Mouse (Mus musculus) heart, postnatal 25 days (tissue): ENCODE measurements at regions not wholly inside any gene's neighbourhood (a gene's known extent, or its start where the extent isn't known, plus 50 kb on each side); places are given as distances from the start of the nearest gene placed in this dataset.

ENCODE experiments used
- DNase-seq: peaks from one replicate; pipeline ENCODE4 v3.0.0; 2022; ENCODE audit warnings: low spot score
- intact Hi-C: fragments of 180-260 bp; cut with DNase I; formaldehyde crosslinking; loops from one replicate; pipeline ENCODE4 v1.15.1; 2025

- intact Hi-C loops: no loop called here
- no peak for DNase-seq
Observed at GRCm38 (mm10) chr5:119579288-119579687, 91.2 kb upstream of the Tbx3 start.

- intact Hi-C loops: no loop called here
- DNase-seq: no peak
Observed at GRCm38 (mm10) chr5:119579806-119580205, 90.7 kb upstream of the Tbx3 start.

DNA sequence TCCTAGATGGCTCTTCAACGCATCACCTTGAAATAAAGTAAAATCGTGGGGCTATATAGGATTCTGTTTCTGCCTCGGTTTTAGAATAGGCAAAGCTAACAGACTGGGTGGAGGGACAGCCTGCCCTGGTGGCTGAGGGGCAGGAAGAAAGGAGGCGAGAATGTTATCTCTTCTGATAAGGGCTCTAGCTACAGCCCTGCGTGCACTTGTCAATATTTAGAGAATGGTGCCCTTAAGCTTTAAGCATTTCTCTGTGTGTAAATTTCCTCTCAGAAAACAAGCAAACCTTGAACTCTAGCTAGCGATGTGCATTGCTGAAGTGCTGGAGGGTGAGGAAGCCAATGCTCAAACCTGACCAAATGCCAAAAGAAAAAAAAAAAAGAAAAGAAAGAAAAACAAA lies 90.1 kb upstream of the Tbx3 start:
- intact Hi-C loops: no loop called here
- DNase-seq: no peak

DNA sequence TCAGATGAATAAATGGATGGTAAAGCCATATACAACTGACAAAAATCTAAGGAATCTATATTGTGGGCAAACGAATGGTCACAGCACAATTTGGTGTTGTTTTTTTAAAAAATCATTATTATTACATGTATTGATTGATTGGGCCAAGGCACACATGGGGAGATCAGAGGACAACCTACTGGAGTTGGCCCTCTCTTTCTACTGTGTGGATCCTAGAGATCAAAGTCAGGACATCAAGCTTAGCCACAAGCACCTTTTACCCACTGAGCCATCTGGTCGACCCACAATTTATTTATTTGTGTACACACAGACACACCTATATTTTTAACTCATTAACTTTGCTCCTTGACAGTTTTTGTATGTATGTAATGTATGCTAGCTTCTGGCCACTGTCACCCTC lies 89.7 kb upstream of the Tbx3 start:
- DNase-seq: no peak
- intact Hi-C loops: no loop called here

GRCm38 (mm10) chr5:119584389-119584788 lies 86.1 kb upstream of the Tbx3 start:
- no peak for DNase-seq
- intact Hi-C loops: no loop called here

DNA sequence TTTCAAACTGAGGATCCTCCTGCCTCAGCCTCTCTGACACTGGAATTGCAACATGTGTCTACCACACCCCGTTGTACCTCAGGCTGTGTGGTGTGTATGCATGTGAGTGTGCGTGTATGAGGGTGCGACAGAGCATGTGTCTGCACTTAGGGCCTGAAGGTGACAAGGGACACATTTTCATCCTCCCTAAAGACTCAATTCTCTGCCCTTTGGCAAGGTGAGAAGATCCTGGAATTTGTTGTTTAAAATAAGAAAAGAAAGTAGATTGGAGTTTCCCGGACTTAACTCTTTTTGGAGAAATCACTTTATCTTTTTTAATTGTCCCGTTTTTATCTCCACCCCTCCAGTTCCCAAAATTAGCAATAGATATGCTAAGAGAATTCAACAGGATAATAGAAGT lies 85.6 kb upstream of the Tbx3 start:
- intact Hi-C loops: no loop called here
- DNase-seq: no peak

- intact Hi-C loops: no loop called here
- no peak for DNase-seq
Observed at GRCm38 (mm10) chr5:119586391-119587058, 83.9 kb upstream of the Tbx3 start.

DNA sequence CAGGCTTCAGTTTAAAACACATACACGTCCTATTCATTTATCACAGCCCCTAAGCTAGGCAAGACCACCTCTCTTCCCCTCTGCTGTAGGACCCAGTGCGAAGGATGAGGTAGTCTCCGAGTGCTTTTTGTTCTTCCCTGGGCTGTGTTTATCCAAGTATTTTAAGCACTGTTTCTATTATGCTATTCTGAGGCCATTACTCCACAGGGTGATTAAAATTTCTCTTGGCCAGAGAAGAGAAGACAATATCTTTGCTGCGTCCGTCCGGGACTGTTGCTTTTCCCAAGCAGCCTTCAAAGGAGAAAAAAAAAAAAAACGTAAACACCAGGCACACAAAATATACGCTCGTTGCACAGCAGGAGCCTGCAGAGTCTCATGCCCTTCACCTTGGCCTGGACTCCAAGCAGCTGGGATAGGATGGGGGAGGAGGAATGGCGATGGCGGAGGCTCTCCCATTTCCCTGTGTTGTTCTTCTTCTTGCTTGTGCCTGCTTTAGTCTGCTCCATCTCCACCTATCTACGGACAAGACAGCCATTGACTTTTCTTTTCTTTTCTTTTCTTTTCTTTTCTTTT lies 83.1 kb upstream of the Tbx3 start:
- intact Hi-C loops: no loop called here
- DNase-seq: no peak

- no peak for DNase-seq
Observed at GRCm38 (mm10) chr5:119588340-119589272, 81.9 kb upstream of the Tbx3 start.

GRCm38 (mm10) chr5:119591271-119591670 lies 79.2 kb upstream of the Tbx3 start:
- DNase-seq: no peak
- intact Hi-C loops: no loop called here

More at GRCm38 (mm10) chr5:119588340-119589272, 81.9 kb upstream of the Tbx3 start:
- intact Hi-C loops: no loop called here

- intact Hi-C loops: no loop called here
- DNase-seq: no peak
Observed at GRCm38 (mm10) chr5:119592891-119593290, 77.6 kb upstream of the Tbx3 start.

DNA sequence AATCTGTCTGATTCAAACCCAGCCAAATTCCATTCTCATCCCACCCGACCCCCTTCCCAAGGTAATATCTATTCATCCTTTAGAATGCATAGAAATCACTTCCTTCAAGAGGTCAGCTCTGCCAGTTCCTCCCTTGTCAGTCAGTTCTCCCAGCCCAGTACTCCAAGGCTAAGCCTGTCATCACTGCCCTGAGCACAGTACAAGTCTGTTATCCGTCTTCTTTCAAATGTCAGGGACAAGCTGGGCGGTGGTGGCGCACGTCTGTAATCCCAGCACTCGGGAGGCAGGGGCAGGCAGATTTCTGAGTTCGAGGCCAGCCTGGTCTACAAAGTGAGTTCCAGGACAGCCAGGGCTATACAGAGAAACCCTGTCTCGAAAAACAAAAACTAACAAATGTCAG lies 75.9 kb upstream of the Tbx3 start:
- intact Hi-C loops: no loop called here
- no peak for DNase-seq

- intact Hi-C loops: no loop called here
- DNase-seq: no peak
Observed at GRCm38 (mm10) chr5:119596295-119596993, 74.0 kb upstream of the Tbx3 start.

DNA sequence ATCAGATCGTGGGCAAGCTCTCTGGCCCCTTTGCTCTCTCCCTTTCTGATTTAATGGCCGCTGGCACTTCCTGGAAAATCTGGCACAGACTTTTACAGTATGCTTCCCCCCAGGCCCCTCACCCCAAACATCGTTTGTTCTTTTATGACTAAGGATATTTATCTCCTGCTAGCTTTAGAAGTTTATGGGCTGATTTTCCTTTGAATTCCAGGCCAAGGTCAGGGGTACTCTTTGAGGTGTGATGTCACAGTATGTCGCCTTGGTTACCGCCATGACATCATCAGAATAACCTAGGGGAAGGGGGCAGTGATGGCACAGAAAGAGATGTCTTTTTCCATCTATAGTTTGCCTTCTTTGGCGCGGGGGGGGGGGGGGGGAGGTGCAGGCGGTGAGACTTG lies 73.5 kb upstream of the Tbx3 start:
- no peak for DNase-seq
- intact Hi-C loops: no loop called here

DNA sequence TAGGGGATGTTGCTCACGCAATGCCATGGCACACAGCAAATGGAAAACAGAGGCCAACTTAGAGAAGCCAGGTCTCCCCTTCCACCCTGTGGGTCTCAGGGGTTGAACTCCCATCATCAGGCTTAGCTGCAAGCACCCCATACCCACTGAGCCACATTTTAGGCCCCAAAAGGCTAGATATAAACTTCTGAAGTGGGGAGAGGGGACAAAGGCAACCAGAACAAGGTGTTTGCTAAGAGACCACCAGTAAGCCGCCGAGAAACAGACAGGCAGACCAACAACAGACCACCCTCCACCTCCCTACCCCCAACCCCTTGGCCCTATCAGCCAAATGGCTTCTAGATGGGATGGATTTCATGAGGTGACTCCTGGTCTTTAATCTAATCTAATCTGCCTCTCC lies 72.9 kb upstream of the Tbx3 start:
- intact Hi-C loops: no loop called here
- DNase-seq: no peak

DNA sequence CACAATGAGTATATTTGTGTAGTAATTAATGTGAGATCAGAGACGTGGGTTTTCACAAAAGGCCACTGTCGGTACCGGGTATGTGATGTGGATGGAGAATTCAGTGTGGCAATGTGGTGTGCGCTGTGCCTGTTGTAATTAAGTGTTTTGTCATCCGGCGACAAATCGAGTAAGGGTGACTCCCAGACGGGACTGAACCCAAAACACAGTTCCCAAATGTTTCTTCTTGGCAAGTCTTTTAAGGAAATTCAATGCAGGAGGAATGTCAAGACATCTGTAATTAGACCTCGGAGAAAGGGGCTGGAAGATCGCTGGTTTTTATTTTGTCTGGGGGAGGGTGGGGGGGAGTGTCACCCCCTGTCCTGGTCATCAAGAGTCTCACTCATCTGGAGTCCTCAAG lies 72.3 kb upstream of the Tbx3 start:
- intact Hi-C loops: no loop called here
- no peak for DNase-seq

DNA sequence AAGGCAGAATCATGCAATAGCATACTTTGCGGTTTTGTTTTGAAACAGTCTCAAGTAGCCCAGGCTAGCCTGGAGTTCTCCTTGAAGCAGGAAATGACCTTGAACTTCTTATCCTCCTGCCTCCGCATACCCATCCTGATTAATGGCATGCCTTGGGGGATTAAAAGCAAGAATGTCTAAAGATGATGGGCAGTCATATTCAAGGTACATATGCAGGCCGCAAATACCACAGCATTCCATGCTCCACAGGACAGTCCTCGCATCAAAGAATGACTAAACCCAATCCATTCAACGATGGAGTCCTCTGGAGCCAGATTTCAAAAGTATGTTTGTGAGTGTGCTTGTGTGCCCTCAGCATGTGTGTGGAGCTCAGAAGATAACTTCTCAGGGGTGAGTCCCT lies 69.1 kb upstream of the Tbx3 start:
- intact Hi-C loops: no loop called here
- DNase-seq: no peak

DNA sequence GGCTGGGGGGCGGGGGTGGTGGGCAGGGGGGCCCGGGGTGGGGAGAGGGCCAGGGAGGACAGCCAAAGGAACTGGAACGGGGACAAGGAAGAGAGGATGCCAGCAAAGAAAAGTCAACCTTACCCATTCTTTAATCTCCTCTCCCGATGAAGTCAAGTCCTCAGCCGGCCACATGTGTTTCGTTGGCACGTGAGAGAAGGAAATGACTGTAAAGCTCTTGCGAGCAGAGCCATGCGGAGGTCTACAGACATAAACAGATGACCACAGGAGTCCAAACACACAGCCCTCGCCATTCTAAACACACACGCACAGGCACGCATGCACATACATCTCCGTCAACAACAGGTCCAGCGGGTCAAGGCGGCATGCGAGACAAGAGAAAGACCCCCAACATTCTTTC lies 68.5 kb upstream of the Tbx3 start:
- no peak for DNase-seq
- intact Hi-C loops: no loop called here

DNA sequence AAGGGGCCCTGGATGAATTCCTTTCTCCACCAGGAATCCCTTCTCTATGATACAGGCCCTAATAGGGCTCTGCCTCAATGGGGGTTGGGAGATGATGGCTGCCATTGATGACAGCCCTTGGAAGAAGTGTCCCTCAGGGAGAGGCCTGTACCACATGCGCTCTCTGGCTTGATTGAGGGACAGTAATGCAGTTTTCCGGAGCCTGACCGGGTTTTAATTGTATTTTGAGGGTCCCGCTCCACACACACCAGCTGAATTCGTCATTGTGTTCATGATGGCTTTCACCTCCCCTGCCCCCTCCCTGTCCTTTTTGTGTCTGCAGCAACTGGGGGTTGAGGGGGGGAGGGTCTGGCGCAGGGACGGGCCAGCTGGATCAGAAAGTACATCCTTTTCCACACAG lies 65.0 kb upstream of the Tbx3 start:
- intact Hi-C loops: no loop called here
- no peak for DNase-seq

GRCm38 (mm10) chr5:119613413-119613812 lies 57.1 kb upstream of the Tbx3 start:
- DNase-seq: no peak
- intact Hi-C loops: no loop called here
